Mouse (Mus musculus) forebrain, embryonic 15.5 days (tissue): ENCODE measurements around the gene Ydjc. TPM values are rescaled to one million over a fixed set of nuclear protein-coding genes. Genes with fewer than 3 reads are reported as not detected.
A peak's percentile ranks its signal among the peaks of the same experiment; 100 is the strongest.

ENCODE experiments used
- ATAC-seq: fragments of 200-750 bp; cut with Nextera tagmentation; replicated peaks from 2 replicates; pipeline ENCODE4 v1.8.0; 2017; ENCODE audit warnings: mild to moderate bottlenecking, moderate TSS enrichment, moderate library complexity
- H3K27ac ChIP-seq: fragments of 300-500 bp; sonication (generic); replicated peaks from 2 replicates; pipeline ENCODE4 v1.5.1; 2015; ENCODE audit warnings: mild to moderate bottlenecking, inconsistent platforms
- H3K27me3 ChIP-seq: fragments of 300-500 bp; sonication (generic); 2 replicates; pipeline ENCODE4 v1.6.1; 2015; ENCODE audit warnings: inconsistent platforms
- H3K36me3 ChIP-seq: fragments of 300-500 bp; sonication (generic); 2 replicates; pipeline ENCODE4 v1.6.1; 2015; ENCODE audit warnings: mild to moderate bottlenecking, inconsistent platforms
- H3K4me1 ChIP-seq: fragments of 300-500 bp; sonication (generic); 2 replicates; pipeline ENCODE4 v1.6.1; 2015; ENCODE audit warnings: inconsistent platforms
- H3K4me2 ChIP-seq: fragments of 300-500 bp; sonication (generic); replicated peaks from 2 replicates; pipeline ENCODE4 v1.6.1; 2015; ENCODE audit warnings: mild to moderate bottlenecking, inconsistent platforms
- H3K4me3 ChIP-seq: fragments of 300-500 bp; sonication (generic); 2 replicates; pipeline ENCODE4 v1.5.1; 2015; ENCODE audit warnings: mild to moderate bottlenecking, inconsistent platforms
- H3K9ac ChIP-seq: fragments of 300-500 bp; sonication (generic); replicated peaks from 2 replicates; pipeline ENCODE4 v1.6.1; 2015; ENCODE audit warnings: mild to moderate bottlenecking, inconsistent platforms
- H3K9me3 ChIP-seq: fragments of 300-500 bp; sonication (generic); 2 replicates; pipeline ENCODE4 v1.6.1; 2016; ENCODE audit warnings: inconsistent platforms
- WGBS: fragments of 180-500 bp; shearing (Covaris S2); methylation state at CpG from one replicate; pipeline ENCODE4 v1.1.7; 2015; ENCODE audit warnings: mixed read lengths; 5-methylcytosine and 5-hydroxymethylcytosine counted together
- polyA plus RNA-seq: library from polyadenylated mRNA; unstranded; fragments of >200 nt; fragmentation: Nextera tagmentation; extraction: Ambion mirVana; gene quantifications from 2 replicates; pipeline ENCODE4 v1.2.1, GENCODE M21; 2015

Ydjc gene
- 23.1 and 26.3 TPM in 2 replicates for polyA plus RNA-seq

DNA sequence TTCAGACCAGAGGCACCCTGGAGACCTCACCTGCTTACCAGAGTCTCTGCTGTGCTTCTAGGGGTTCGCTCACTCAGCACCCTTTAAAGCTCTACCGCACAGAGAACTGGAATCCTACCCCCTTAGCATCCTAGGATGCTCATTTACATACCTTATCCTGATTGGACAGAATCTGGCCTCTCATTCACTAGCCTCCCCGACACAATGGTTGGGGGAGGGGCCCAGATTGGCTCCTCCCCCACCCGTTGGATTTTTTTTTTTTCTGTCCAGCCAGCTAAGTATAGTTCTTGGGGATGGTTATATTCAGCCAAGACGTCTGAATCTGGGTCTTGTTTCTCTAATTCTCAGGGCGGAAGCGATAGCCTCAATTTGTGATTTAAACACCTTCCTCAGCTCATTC, at the start of gene Ydjc:
TSS of gene Ydjc (plus strand) at position 283 of the 400 bp plus-strand sequence.
- Histone ChIP-seq H3K4me1 (peaks cover 15% of the 10 kb centered on the region), H3K4me2 (no peak within 1 kb of the TSS), H3K27me3 (peaks cover 5% of the 10 kb centered on the region; the same call in 1 of the 2 replicates), H3K9ac (no peak within 1 kb of the TSS), H3K4me3 (no peak within 1 kb of the TSS), H3K9me3 (no peaks in the 10 kb centered on the region), H3K36me3 (no peaks in the 10 kb centered on the region), H3K27ac (no peak within 1 kb of the TSS)
- WGBS: 19% methylated on average over 7 of the region's 7 CpGs
- ATAC-seq: no peak

DNA sequence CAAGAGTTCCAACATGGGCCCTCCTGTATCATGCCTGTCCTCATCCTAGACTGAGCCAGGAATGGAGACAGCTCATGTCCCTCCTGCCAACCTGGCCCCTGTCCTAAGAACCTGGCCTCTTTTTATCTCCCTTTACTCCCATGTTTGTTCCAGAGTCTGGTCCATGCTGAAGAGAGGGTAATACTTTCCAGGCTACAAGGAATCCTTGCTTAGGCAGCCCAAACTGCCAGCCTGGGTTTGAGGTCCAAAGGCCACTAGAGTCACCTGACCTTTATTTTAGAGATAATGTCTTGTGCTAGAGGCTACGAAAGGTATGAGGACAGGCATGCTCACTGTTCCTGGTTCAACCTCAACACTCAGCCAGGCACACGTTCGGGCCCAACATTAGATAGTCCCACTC, 47.5 kb upstream of the Ydjc start:
- Histone ChIP-seq H3K9ac (no peak overlapping the region), H3K9me3 (no peaks in the 10 kb centered on the region), H3K36me3 (peaks cover 79% of the 10 kb centered on the region), H3K4me2 (no peak overlapping the region), H3K27me3 (no peaks in the 10 kb centered on the region), H3K4me3 (no peak overlapping the region), H3K4me1 (no peaks in the 10 kb centered on the region), H3K27ac (no peak overlapping the region)
- 95% methylated on average over 3 of the region's 3 CpGs for WGBS
- no peak for ATAC-seq

GRCm38 (mm10) chr16:17102630-17103220, 41.7 kb upstream of the Ydjc start:
- Histone ChIP-seq H3K4me3 (no peak overlapping the region), H3K27me3 (no peaks in the 10 kb centered on the region), H3K9ac (no peak overlapping the region), H3K4me2 (no peak overlapping the region), H3K9me3 (no peaks in the 10 kb centered on the region), H3K27ac (no peak overlapping the region), H3K4me1 (peaks cover 15% of the 10 kb centered on the region), H3K36me3 (peaks cover 56% of the 10 kb centered on the region)
- WGBS: 44% methylated on average over 7 of the region's 7 CpGs
- peak; percentile 55; the same call in 1 of the 2 replicates for ATAC-seq

- 79% methylated on average over 4 of the region's 4 CpGs for WGBS
- peaks cover 23% of the 10 kb centered on the region for H3K4me1 ChIP-seq
- H3K9me3 ChIP-seq: no peaks in the 10 kb centered on the region
- H3K27ac ChIP-seq: no peak overlapping the region
- H3K9ac ChIP-seq: no peak overlapping the region
- H3K4me3 ChIP-seq: no peak overlapping the region
- no peaks in the 10 kb centered on the region for H3K27me3 ChIP-seq
- no peak overlapping the region for H3K4me2 ChIP-seq
- ATAC-seq: no peak
- peaks cover 46% of the 10 kb centered on the region for H3K36me3 ChIP-seq
Observed at GRCm38 (mm10) chr16:17104600-17104999, 39.8 kb upstream of the Ydjc start.

DNA sequence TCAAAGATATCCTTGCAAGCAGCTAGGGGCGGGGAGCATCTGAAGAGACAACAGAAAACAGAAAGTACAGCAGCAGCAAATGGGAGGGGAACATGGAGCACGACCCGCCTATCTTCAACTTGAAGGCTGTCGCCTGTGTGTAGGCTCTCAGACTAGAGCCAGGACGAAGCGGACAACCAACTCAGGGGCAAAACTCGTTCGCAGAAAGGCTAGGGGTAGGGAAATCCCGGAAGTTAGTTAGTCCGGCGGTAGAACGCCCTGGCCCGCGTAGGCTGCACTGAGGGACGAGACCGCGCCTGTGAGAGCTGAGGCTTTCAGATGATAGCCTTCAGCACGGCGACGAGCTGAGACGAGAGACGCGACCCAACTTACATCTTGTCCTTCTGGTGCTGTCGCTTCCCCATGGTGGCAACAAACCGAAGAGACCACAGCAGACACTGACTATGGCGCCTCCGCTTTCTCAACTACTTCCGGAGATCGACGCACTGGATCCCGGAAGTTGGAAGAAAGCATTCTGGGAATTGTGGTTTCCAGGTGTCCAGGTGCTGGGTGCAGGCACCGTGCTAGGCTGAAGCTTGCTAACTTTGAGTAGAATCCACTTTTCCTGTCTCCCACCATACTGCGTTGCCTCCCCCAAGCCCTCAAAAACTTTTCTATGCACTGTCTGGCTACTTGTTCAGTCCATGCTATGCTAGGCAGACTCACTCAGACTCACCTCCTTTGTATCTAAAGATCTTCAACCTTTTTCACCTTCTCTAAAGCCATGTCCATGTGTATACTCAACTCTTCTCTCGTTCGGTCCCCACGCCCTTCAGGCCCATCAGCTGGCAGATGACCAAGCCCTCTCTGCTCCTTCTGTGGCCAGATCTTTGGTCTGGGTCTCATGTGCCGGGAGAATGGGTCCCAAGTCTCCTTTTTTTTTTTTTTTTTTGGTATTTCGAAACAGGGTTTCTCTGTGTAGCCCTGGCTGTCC, 33.4 kb upstream of the Ydjc start, which contains the start of gene Ppil2:
TSS of gene Ppil2 (minus strand) at position 487 of the 973 bp plus-strand sequence.
- Histone ChIP-seq H3K36me3 (peaks cover 21% of the 10 kb centered on the region), H3K4me3 (peak within 1 kb of the TSS; percentile 79), H3K9ac (peak within 1 kb of the TSS; percentile 63), H3K9me3 (no peaks in the 10 kb centered on the region), H3K4me2 (peak within 1 kb of the TSS; percentile 62), H3K4me1 (peaks cover 18% of the 10 kb centered on the region), H3K27me3 (no peaks in the 10 kb centered on the region), H3K27ac (peak within 1 kb of the TSS; percentile 67)
- 9% methylated on average over 38 of the region's 38 CpGs for WGBS
- peak; percentile 83 for ATAC-seq

- no peaks in the 10 kb centered on the region for H3K27me3 ChIP-seq
- no peaks in the 10 kb centered on the region for H3K9me3 ChIP-seq
- peaks cover 8% of the 10 kb centered on the region; the same call in 1 of the 2 replicates for H3K36me3 ChIP-seq
- H3K4me1 ChIP-seq: peaks cover 17% of the 10 kb centered on the region
- no peak overlapping the region for H3K9ac ChIP-seq
- WGBS: 87% methylated on average over 5 of the region's 5 CpGs
- no peak overlapping the region for H3K4me3 ChIP-seq
- ATAC-seq: no peak
- H3K4me2 ChIP-seq: no peak overlapping the region
- no peak overlapping the region for H3K27ac ChIP-seq
Observed at GRCm38 (mm10) chr16:17117309-17117799, 27.1 kb upstream of the Ydjc start.

GRCm38 (mm10) chr16:17121569-17121968, 22.9 kb upstream of the Ydjc start:
- Histone ChIP-seq H3K9me3 (no peaks in the 10 kb centered on the region), H3K4me2 (peak overlapping the region; percentile 40), H3K4me3 (peak overlapping the region; percentile 35), H3K9ac (peak overlapping the region; percentile 34), H3K27ac (no peak overlapping the region; the same call in 1 of the 2 replicates), H3K4me1 (peaks cover 44% of the 10 kb centered on the region), H3K27me3 (no peaks in the 10 kb centered on the region), H3K36me3 (no peaks in the 10 kb centered on the region)
- peak; percentile 63 for ATAC-seq
- WGBS: 28% methylated on average over 14 of the region's 14 CpGs

DNA sequence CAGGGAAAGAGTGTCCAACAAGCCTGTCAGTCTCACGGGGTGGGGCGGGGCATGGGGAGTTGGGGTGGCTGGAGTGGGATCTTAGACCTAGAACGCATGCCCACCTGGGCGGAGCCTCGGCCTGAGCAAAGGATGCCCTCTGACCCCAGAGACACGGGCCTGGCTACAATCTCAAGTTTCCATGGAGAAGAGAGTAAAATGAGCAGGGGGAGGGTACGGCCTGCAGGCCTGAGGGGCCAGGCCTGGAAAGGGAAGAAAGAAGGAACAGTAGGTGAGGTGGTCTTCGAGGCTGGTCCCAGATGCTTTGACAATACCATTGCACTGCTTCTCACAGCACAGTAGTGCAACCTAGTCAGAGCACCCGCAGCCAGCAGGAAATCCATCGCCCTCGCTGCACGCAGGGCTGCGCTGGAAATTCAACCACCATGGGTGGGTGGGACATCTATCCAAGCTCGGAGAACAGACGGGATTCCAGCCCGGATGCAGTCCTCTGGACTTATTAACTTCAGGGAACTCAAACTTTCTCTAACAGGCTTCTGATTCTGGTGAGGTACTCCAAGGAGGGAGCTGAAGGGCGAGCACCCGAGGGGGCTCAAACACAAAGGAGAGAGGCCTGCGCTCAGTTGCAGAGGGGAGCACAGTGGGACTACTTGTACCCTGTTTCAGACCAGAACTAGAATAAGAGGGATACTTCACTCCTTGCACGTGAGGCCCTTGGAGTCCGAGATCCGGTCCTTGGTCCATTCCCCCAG, 20.1 kb upstream of the Ydjc start:
- no peaks in the 10 kb centered on the region for H3K9me3 ChIP-seq
- peak overlapping the region; percentile 66 for H3K4me2 ChIP-seq
- H3K4me3 ChIP-seq: peak overlapping the region; percentile 46
- H3K27ac ChIP-seq: peak overlapping the region; percentile 32
- ATAC-seq: peak; percentile 5; the same call in 1 of the 2 replicates
- H3K36me3 ChIP-seq: no peaks in the 10 kb centered on the region
- H3K4me1 ChIP-seq: peaks cover 44% of the 10 kb centered on the region
- peak overlapping the region; percentile 43 for H3K9ac ChIP-seq
- WGBS: 3% methylated on average over 22 of the region's 22 CpGs
- no peaks in the 10 kb centered on the region for H3K27me3 ChIP-seq

DNA sequence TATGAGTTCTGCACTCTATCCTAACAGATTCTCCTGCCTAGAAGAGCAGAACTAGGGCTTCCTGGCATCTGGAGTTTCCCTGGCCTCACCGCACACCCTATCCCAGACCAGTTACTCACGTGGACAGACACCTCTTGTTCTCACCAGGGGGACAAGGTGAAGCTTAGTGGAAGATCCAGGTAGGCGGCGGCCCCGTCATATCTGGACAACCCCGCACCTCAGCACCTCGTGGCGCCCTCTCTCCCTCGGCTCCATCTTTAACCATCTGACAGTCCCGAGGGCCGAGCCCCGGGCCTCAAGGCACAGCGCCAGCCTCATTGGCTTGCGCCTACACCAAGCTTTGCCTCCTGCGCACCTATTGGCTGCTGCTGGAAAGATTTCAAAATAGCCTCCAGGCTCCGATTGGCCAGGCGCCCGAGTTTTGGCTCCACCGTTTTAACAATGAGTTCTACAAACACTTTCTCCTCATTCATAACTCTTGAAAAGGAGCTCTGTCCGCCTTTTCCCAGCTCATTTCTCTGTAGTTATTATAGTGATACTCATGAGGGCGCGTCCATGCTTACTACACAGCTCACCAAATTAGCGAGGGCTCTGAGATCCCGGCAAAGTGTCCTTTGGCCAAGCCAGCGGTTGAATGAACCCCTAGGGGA, 19.4 kb upstream of the Ydjc start, which contains the start of gene 2610318N02Rik:
TSS of gene 2610318N02Rik (minus strand) at position 297 of the 650 bp plus-strand sequence.
- no peaks in the 10 kb centered on the region for H3K36me3 ChIP-seq
- peak within 1 kb of the TSS; percentile 66 for H3K4me2 ChIP-seq
- peak within 1 kb of the TSS; percentile 46 for H3K4me3 ChIP-seq
- no peaks in the 10 kb centered on the region for H3K9me3 ChIP-seq
- peaks cover 44% of the 10 kb centered on the region for H3K4me1 ChIP-seq
- peak within 1 kb of the TSS; percentile 43 for H3K9ac ChIP-seq
- no peaks in the 10 kb centered on the region for H3K27me3 ChIP-seq
- peak within 1 kb of the TSS; percentile 32 for H3K27ac ChIP-seq
- ATAC-seq: peak; percentile 90
- under 1% methylated on average over 25 of the region's 25 CpGs for WGBS

DNA sequence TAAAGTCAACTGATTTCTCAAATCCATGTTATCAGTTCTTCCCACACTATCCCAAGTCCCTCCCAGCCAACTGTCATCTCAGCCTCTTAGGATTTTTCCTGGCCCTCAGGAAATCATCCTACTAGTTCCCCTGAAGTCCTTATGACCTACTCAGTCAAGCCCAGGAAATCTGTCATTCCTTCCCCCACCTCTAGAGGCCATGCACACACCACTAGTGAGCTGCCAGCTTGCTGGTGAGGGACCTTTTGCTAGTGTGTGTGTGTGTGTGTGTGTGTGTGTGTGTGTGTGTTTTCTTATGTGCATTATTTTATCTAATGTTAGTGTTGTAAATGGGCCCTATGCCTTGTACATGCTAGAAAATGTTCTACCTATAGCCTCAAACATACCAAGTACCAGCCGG, 17.1 kb upstream of the Ydjc start:
- H3K9me3 ChIP-seq: no peaks in the 10 kb centered on the region
- WGBS: 94% methylated on average over 1 of the region's 1 CpGs
- no peak overlapping the region for H3K9ac ChIP-seq
- H3K27ac ChIP-seq: no peak overlapping the region
- ATAC-seq: no peak
- H3K36me3 ChIP-seq: no peaks in the 10 kb centered on the region
- no peak overlapping the region for H3K4me3 ChIP-seq
- no peaks in the 10 kb centered on the region for H3K27me3 ChIP-seq
- H3K4me2 ChIP-seq: no peak overlapping the region
- H3K4me1 ChIP-seq: peaks cover 37% of the 10 kb centered on the region
